Mouse (Mus musculus): ENCODE results near the gene Gm10912. TPM values are rescaled to one million over a fixed set of nuclear protein-coding genes. Genes with fewer than 3 reads are reported as not detected.
A peak's percentile ranks its signal among the peaks of the same experiment; 100 is the strongest.
"Not testable (repeated sequence)": the region's sequence is repeated elsewhere in the genome, so short reads cannot be mapped to it uniquely, and the experiment has no call there.

Gene Gm10912
- total RNA-seq (2022), result under 1 TPM; 0.15 to 0.75 (median 0.44) TPM

DNA sequence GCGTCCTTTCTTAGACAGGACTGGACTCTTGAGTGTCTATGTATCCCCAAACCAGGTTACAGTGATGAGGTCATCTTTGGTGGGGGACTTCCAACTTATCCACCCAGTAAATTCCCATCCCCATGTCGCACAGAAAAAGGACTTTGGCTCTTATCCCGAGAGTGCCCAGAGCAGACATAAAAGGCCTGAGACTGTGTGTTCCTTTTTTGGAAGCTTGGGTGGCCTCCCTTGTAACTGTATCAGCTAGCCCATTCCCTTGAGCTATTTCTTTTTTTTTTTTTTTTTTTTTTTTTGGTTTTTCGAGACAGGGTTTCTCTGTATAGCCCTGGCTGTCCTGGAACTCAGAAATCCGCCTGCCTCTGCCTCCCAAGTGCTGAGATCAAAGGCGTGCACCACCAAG is at the start of gene Gm10912:
Gm10912 (plus strand) TSS at position 301 of the 400 bp plus-strand sequence.
- not testable (repeated sequence) for DNase-seq (ENCODE audit: low spot score in 2 of 2)

DNA sequence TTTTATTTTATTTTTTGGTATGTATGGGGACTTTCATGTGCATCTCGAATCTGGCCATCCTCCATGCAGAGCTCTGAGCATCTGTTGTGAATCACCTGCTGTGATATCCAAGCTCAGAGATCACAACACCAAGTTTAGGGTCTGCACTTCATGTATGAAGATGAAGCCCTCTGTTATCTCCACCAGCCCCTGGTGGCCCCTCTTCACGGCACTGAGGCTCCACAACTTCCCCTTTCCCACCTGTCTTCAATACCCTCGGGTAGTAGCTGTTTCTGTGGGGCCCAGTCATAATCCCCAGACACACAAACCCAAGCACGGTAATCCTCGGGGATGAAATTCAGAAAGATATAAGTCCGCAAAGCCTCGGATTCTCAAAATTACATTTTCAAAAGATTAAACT is 42.5 kb upstream of the Gm10912 start:
- no peak for DNase-seq (ENCODE audit: low spot score in 2 of 2)

DNA sequence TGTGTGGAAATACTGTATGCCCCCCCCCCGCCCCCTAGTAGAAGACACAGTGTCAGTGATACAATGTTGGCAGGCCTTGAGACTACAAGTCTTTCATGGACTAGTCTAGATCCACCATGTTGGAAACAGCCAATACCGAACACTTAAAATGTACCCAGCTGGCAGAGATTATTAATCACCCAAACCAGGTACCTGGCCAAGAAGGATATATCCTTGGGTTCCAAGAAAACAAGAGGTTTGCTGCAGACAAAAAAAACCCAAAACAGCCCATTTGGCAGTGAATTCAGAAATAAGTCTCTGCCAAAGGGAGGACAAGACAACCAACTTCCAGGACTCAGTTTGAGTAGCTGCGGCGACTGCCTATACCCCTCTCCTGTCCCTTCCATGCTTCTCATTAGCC is 41.0 kb upstream of the Gm10912 start:
- DNase-seq (ENCODE audit: low spot score in 2 of 2), result no peak

DNA sequence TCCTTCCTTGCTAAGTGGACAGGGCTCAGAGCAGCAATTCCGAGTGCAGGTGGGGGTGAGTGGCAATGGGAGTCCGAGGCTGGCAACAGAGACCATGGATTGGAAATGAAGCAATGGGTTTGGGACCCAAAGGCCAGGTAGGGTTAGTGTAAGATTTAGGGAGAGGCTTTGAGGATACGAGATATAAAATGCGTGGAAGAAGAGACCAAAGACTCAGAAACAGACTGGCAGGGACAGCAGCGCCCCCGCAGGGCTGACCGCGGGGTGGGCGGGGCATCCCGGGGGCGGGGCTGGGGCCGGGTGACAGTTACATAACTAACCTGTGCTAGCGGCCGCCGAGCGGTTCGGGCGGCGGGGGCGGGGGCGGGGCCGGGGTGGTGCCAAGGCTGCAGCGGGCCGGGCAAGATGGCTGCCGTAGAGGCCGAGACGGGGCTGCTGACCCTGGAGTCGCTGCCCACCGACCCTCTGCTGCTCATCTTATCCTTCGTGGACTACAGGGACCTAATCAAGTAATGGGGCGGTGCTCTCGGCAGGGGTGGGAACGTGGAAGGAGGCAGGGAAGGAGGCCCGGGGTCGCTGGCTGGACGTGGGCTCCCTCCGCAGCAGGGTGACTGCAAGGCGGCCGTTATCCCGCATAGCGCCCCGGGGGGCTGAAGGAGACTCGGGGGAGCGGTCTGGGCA is 38.0 kb upstream of the Gm10912 start, which contains the start of gene Fbxo3:
Fbxo3 (plus strand) TSS at position 264 of the 681 bp plus-strand sequence.
- peak; percentile 86 for DNase-seq (ENCODE audit: low spot score in 2 of 2)

DNA sequence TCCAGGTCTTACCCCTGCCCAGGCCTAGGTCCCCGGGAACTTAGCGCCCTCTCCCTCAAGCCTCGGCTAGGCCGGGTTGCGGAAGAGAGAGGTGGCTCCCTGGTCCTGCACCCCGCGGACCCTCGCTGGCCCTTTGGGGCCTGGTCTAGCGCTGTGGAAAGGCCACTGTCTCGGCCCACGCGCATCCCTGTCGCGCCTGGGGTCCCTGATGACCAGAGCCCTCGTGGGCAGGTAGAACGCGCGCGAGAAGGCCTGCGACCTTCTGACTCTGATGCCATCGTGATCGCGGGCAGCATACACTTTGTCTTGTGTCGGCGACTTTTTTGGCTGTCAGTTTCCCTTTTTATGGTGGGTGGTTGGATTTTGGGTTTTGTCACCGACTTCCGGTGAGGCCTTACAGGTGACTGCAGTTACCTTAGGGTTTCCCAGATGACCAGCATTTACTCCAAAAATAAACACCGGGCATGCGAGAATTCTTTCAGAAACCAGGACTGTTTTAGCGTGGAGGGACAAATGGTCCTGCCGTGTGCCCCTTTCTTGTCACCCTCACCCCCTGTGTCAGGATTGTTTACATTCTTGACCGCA is 37.4 kb upstream of the Gm10912 start, which contains the start of gene 4931422A03Rik:
4931422A03Rik (minus strand) TSS at position 223 of the 585 bp plus-strand sequence.
- peak; percentile 11 to 31 for DNase-seq (ENCODE audit: low spot score in 2 of 2)

DNA sequence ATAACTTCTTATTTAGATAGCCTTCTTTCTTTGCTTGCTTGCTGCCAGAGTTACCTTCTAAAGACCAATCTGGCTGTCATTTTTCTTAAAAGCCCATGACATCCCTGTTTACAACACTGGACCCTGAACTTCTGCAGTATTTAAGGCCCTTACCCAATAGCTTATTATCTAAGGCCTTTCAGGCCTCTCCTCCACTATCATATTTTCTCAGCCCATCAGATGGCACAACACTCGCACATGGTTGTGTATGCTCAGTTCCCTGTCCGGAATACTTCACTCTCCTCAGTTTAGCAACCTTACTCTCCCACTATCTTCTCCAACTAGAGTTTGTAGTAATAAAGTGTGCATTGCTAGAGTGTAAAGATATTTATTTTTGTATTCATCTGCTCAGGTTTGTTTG is 36.6 kb upstream of the Gm10912 start:
- DNase-seq (ENCODE audit: low spot score in 2 of 2), result no peak

DNA sequence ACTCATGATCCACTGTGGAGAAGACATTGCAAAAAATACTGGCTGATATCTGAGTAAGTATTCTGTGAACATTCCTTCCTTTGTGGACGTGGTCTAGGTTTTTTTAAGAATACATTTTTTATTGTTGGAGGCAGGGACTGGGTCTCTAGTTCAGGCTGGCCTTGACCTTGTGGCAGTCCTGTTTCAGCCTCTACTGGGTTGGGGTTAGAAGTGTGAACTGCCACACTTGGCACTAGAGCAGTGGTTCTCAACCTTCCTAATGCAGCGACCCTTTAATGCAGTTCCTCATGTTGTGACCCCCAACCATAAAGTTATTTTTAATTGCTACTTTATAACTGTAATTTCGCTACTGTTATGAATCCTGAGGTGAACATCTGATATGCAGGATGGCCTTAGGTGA is 35.2 kb upstream of the Gm10912 start:
- no peak for DNase-seq (ENCODE audit: low spot score in 2 of 2)

DNA sequence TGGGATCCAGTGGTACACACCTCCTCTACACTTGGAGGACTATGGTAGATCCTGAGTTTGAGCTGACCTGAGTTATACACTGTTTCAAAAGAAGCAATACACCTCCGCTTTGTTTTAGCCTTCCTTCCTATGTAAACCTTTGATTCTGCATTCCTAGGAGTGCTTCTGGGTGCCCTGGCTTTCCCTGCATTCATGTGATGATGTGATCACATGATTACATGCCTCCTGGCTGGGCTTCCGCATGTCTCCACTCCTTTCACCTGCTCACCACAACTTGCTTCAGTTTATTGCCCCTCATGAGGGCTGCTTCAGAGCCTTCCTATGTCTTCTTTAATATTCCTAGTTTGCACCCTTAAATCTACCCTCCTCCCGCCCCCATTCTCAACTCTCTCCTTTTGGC is 33.6 kb upstream of the Gm10912 start:
- DNase-seq (ENCODE audit: low spot score in 2 of 2), result no peak

DNA sequence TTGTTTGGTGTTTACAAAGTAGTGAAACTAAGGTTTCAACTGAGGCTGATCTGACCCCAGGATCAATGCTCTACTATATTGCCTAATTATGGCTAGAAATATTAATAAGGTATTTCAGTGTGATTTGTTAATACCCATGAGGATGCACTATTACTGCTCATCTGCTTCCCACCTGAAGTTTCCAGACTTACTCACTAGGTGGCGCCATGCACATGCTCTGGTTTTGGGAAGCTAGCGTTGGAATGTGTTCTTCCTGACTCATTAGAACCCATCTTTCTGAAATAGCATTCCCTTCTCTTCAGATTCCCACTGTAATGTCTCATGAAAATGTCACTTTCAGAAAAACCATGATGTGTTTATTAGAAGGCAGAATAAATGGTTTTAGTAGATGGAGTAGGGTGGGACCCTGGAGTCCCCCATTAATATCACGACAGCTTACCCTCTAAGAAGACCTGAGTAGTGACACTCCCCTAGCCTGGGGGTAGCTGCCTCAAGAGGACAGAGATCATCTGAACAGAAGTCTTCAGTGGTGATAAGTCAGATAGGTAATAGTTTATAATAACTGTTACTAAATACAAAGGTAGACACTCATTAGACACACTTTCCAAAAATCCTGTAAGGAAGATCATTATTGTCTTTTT is 30.7 kb upstream of the Gm10912 start:
- peak; percentile 27 to 38 for DNase-seq (ENCODE audit: low spot score in 2 of 2)

DNA sequence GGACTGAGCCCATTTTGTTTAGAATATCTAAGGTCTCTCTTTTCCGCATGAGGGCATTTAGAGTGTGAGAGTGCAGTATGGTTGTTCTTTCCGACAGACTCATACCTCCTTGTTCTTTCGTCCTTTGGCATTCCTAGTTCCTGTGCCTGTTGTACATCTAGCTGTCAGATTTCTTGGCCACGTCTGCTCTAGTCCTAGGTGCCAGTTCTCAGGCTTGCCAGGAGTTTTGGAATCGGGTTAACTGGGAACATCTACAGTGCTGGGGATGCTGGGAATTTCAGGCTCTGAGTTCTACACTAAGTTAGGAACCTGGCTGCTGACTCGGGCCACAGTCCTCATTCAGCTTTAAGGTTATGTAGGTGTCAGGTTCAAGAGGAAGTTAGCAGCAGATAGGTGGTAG is 30.0 kb upstream of the Gm10912 start:
- peak; percentile 9 to 30 for DNase-seq (ENCODE audit: low spot score in 2 of 2)

DNA sequence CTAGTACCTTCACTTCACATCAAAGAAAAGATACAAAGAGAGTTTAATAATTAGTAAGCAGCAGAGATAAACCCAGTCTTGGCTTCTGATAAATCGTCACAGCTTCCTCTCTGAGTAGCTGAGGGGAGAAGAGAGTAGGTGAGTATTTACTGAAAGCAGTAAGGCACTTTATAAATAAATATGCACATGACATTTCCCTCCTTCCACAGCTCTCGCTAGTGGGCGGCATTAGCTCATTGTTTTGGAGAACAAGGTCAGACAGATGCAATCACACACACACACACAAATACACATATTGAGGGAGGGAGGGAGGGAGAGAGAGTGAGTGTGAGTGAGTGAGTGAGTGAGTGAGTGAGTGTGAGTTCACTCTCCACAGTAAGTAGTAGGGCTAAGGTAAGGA is 29.3 kb upstream of the Gm10912 start:
- no peak for DNase-seq (ENCODE audit: low spot score in 2 of 2)

DNA sequence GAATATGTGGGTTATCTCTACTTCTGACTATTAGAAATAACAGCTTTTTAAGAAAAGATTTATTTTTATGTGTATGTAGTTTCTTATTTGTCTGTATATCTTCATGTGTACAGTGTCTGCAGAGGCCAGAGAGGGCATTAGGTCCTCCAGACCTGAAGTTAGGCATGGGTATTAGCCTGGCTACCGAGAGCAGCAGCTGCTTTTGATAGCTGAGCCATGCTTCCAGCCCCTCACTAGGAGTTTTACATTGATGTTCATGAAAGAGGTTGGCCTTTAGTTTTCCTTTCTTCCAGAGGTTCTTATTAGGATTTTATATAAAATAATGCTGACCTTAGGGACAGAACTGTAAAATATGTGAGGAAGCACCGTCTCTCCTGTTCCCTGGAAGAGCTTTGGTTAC is 27.4 kb upstream of the Gm10912 start:
- DNase-seq (ENCODE audit: low spot score in 2 of 2), result no peak

DNA sequence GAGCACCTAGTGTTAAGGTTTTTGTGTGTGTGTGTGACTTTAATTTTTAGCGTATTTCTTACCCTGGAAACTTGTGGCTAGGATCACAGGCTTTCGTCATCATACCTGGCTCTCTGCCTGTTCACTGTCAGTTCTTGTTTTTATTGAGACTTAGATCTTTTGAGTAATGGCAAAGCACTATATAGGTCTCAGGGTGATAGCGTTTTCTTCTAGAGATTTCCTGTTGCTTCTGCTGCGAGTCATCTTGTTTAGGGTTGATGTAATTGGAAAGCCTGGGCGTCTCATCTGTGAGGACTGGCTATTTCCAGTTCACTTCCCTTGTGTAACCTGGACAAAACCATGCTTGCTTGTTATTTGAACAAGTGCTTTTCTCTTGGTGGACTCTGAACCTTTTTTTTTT is 24.0 kb upstream of the Gm10912 start:
- DNase-seq (ENCODE audit: low spot score in 2 of 2), result no peak

DNA sequence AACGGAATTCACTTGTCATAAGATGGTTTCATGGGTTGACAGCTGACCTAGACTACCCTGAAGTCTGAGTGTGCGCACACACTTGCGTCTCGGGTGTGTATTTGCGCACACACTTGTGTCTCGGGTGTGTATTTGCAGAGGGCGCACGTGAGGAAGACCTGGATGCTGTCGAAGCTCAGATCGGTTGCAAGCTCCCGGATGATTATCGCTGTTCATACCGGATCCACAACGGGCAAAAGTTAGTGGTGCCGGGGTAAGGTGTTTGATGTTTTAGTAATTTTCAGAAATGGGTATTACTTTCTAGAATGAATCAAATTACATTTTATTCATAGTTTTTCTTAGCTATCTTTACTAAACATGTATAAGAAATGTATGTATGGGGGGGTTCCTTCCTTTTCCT is 22.9 kb upstream of the Gm10912 start:
- no peak for DNase-seq (ENCODE audit: low spot score in 2 of 2)

DNA sequence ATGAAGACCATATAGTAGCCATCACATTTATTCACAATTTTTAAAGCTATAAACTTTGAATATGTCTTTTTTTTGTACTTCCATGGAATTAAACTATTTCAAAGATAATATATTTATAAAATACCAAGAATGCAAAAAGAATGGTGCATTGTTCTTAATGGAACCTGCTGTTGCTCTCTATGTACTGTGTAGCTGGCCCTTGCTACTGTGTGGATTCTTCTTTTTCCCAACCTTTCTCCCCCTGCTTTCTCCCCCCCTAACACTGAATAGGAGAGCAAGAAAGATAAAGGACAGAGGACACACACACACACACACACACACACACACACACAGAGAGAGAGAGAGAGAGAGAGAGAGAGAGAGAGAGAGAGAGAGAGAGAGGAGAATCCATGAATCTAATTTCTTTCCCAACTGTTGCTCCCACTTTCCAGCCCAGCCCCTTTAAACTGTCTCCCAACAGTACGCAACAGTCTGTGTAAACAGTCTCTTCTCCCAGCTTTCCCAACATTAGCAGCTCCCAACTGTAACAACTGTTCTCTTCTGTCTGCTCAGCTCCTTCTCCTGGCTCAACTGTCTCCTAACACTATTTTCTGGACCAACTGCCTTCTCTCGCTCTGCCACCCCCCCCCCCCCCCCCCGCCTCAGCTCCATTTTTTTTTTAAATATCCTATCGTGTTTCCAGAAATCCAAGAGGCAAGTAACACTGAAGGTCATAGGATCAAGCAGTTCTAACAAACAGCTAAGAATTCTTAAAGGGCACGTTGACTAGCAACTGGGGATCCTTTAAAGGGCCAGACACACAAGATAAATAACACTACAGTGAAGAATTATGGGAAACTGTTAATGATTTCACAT is 21.8 kb upstream of the Gm10912 start:
- no peak for DNase-seq (ENCODE audit: low spot score in 2 of 2)

DNA sequence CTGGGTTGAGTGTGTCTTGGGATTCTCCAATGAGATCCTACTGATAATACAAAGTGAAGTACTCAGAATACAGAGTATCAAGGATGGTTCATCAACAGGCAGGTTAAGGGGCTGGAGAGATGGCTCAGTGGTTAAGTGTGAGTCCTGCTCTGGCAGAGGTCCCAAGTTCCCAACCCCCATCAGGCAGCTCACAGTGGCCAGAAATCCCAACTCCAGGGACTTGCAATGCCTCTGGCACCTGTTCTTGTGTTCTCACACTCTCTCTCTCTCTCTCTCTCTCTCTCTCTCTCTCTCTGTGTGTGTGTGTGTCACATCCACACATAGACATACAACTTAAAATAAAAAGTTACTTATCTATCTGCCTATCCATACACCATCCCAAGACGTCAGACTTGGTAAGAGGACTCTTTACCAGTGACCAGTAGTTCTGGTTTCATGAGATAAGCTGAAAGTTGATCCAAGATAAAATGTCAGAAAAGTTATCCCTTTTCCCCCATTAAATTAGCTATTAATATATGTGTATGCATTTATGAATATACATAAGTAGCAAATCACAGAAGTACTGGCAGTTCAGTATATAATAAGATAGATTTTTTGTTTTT is 21.0 kb upstream of the Gm10912 start:
- peak in 1 of 2 experiments; percentile 34 for DNase-seq (ENCODE audit: low spot score in 2 of 2)

DNA sequence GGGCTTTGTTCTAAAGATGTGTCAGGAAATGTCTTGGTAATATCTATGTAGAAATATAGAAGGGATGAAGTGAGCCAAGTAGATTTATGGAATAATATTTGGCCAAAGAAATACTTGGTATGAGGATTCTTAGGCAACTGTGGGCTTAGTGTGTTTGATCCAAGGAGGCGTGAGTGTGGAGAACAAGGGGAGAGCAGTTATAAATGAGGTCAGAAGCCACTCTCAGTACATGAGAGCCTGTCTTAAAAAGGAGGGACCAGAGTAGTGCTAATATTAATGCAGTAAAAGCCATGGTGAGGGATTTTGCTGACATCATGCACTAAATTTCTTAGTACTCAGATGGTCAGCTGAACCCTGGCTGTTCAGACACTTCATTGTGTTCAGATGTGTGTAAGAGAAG is 7.2 kb upstream of the Gm10912 start:
- DNase-seq (ENCODE audit: low spot score in 2 of 2), result no peak

DNA sequence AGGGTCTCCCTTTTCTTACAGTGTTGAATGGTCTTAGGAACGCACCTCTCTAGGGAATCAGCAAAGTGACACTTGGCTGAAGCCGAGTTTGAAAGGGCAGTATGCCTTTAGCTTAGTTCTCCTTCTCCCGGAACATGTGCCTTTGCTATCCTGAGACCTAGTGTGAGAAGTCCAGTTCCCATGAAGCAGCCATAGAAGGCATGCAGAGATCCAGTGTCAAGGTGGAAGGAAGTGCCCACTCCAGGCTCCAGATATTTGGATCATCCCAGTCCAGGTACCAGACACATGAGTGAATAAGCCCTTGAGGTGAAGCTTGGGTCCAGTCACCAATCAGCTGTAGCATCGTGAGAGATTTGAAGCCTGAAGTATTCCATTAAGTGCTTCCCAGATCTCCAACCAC is 6.7 kb upstream of the Gm10912 start:
- DNase-seq (ENCODE audit: low spot score in 2 of 2), result no peak

DNA sequence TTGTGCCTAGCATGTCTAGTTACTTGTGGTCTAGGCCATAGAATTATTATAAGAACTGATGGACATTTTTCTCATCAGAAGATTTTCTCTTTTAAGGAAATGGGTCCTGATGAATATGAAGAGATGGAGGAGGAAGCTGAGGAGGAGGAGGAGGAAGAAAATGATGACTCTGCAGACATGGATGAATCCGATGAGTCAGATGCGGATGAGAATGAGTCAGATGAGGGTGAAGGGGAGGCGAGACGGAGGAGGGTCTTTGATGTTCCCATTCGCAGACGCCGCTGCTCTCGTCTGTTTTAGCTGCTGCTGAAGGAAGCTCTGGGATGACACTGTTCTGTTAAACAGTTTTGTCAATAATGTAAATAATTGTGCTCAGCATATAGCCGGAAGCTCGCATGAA is 5.8 kb upstream of the Gm10912 start:
- no peak for DNase-seq (ENCODE audit: low spot score in 2 of 2)

DNA sequence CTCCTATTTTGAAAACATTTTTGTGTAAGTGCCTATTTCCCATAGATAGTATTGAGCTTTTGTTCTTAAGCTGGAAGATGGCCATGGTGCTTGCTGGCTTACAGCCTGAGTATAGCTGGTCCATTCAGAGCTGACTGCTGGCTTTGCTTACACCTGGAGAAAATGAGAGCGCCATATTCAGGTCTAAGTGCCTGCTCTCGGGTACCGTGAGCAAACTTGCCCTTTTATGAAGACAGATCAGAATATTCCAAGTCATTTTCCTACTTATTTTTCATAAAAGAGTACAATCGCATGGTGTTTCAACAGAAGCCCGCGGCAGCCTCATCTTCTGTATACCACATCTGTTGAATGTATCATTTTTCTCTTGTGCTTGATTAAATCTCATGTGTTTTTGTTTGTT is 4.6 kb upstream of the Gm10912 start:
- DNase-seq (ENCODE audit: low spot score in 2 of 2), result no peak

DNA sequence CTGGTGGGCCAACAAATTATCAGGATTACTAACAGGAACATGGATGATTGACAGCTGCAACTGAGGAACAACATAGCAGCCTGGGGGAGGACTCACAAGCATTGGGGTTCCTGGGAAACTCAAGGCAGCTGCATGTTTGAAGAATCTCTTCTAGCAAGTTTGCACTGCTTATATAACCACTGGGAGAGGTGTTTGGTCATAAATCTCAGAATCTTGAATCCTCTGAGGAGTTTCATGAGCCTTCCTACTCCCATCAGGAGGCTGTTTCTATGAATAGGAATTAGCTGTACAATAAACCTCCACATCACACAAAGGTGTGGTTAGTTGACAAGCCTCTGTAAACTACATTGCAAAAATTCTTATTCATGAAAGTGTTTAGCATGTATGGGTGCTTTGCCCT is 3.0 kb upstream of the Gm10912 start:
- no peak for DNase-seq (ENCODE audit: low spot score in 2 of 2)

Data from gastrocnemius, adult 8-10 months (tissue).